Mouse (Mus musculus) kidney, embryonic 14.5 days (tissue): ENCODE data around the gene Dusp10. TPM values are rescaled to one million over a fixed set of nuclear protein-coding genes. Genes with fewer than 3 reads are reported as not detected.

Experiments used
- ATAC-seq: fragments of 200-750 bp; cut with Nextera tagmentation; 2 replicates; pipeline ENCODE4 v1.8.0; 2017; ENCODE audit warnings: moderate number of reproducible peaks, mild to moderate bottlenecking, moderate TSS enrichment, moderate library complexity; ENCODE audit not compliant: low FRiP score, low TSS enrichment
- H3K27ac ChIP-seq: fragments of 300-500 bp; sonication (generic); 2 replicates; pipeline ENCODE4 v1.5.1; 2014; ENCODE audit warnings: low read depth, mild to moderate bottlenecking, low read length, moderate library complexity, mixed read lengths
- H3K27me3 ChIP-seq: fragments of 300-500 bp; sonication (generic); 2 replicates; pipeline ENCODE4 v1.6.1; 2014; ENCODE audit warnings: mild to moderate bottlenecking, low read length; ENCODE audit not compliant: control insufficient read depth, insufficient read depth
- H3K36me3 ChIP-seq: fragments of 300-500 bp; sonication (generic); 2 replicates; pipeline ENCODE4 v1.6.1; 2014; ENCODE audit warnings: low read length, mixed read lengths; ENCODE audit not compliant: control insufficient read depth, insufficient read depth
- H3K4me1 ChIP-seq: fragments of 300-500 bp; sonication (generic); 2 replicates; pipeline ENCODE4 v1.6.1; 2014; ENCODE audit warnings: low read length, mixed read lengths; ENCODE audit not compliant: control insufficient read depth, insufficient read depth
- H3K4me2 ChIP-seq: fragments of 300-500 bp; sonication (generic); replicated peaks from 2 replicates; pipeline ENCODE4 v1.6.1; 2014; ENCODE audit warnings: low read depth, mild to moderate bottlenecking, low read length
- H3K4me3 ChIP-seq: fragments of 300-500 bp; sonication (generic); 2 replicates; pipeline ENCODE4 v1.5.1; 2014; ENCODE audit warnings: mild to moderate bottlenecking, low read length
- H3K9ac ChIP-seq: fragments of 300-500 bp; sonication (generic); 2 replicates; pipeline ENCODE4 v1.6.1; 2014; ENCODE audit warnings: low read depth, mild to moderate bottlenecking, low read length, moderate library complexity
- H3K9me3 ChIP-seq: fragments of 300-500 bp; sonication (generic); 2 replicates; pipeline ENCODE4 v1.6.1; 2016; ENCODE audit warnings: low read length; ENCODE audit not compliant: control insufficient read depth
- WGBS: fragments of 180-500 bp; shearing (Covaris S2); extraction: QIAGEN DNeasy Blood & Tissue Kit; methylation state at CpG from one replicate; pipeline ENCODE4 v1.1.7; 2014; 5-methylcytosine and 5-hydroxymethylcytosine counted together
- polyA plus RNA-seq: library from polyadenylated mRNA; unstranded; fragments of >200 nt; fragmentation: Nextera tagmentation; extraction: Ambion mirVana; gene quantifications from 2 replicates; pipeline ENCODE4 v1.2.1, GENCODE M21; 2014

Gene Dusp10
- polyA plus RNA-seq, 1 experiment from 2014 or later = 5.9 TPM

- Histone ChIP-seq H3K4me2 (no peak overlapping the region), H3K9ac (no peak overlapping the region), H3K36me3 (no peaks in the 10 kb centered on the region; the same call in 1 of the 2 replicates), H3K27ac (no peak overlapping the region), H3K27me3 (no peaks in the 10 kb centered on the region), H3K4me3 (no peak overlapping the region), H3K4me1 (no peaks in the 10 kb centered on the region), H3K9me3 (no peaks in the 10 kb centered on the region)
- ATAC-seq = no peak
- 94% methylated on average over 18 of the region's 18 CpGs for WGBS
Observed at GRCm38 (mm10) chr1:184067704-184068558, 54.8 kb downstream of the Dusp10 start.

- WGBS = 94% methylated on average over 12 of the region's 12 CpGs
- no peak overlapping the region for H3K4me3 ChIP-seq
Observed at GRCm38 (mm10) chr1:184068971-184069370, 55.9 kb downstream of the Dusp10 start.

GRCm38 (mm10) chr1:184076065-184076464 lies 63.0 kb downstream of the Dusp10 start:
- 86% methylated on average over 6 of the region's 6 CpGs for WGBS
- ATAC-seq = no peak

More at GRCm38 (mm10) chr1:184068971-184069370, 55.9 kb downstream of the Dusp10 start:
- Histone ChIP-seq H3K27me3 (no peaks in the 10 kb centered on the region), H3K4me2 (no peak overlapping the region), H3K4me1 (no peaks in the 10 kb centered on the region), H3K36me3 (no peaks in the 10 kb centered on the region; the same call in 1 of the 2 replicates), H3K27ac (no peak overlapping the region), H3K9ac (no peak overlapping the region), H3K9me3 (no peaks in the 10 kb centered on the region)
- ATAC-seq = no peak

GRCm38 (mm10) chr1:184076756-184077155 lies 63.7 kb downstream of the Dusp10 start:
- no peak overlapping the region for H3K4me2 ChIP-seq
- H3K9ac ChIP-seq = no peak overlapping the region
- H3K27ac ChIP-seq = no peak overlapping the region; the same call in 1 of the 2 replicates
- H3K4me1 ChIP-seq = peaks cover 3% of the 10 kb centered on the region; the same call in 1 of the 2 replicates
- no peaks in the 10 kb centered on the region for H3K27me3 ChIP-seq
- H3K9me3 ChIP-seq = no peaks in the 10 kb centered on the region
- H3K36me3 ChIP-seq = no peaks in the 10 kb centered on the region
- ATAC-seq = no peak
- WGBS = 70% methylated on average over 2 of the region's 2 CpGs
- H3K4me3 ChIP-seq = no peak overlapping the region

More at GRCm38 (mm10) chr1:184076065-184076464, 63.0 kb downstream of the Dusp10 start:
- Histone ChIP-seq H3K4me2 (no peak overlapping the region), H3K27me3 (no peaks in the 10 kb centered on the region), H3K4me1 (peaks cover 3% of the 10 kb centered on the region; the same call in 1 of the 2 replicates), H3K36me3 (no peaks in the 10 kb centered on the region), H3K9ac (no peak overlapping the region), H3K9me3 (no peaks in the 10 kb centered on the region), H3K27ac (no peak overlapping the region), H3K4me3 (no peak overlapping the region)

- Histone ChIP-seq H3K36me3 (no peaks in the 10 kb centered on the region), H3K9ac (no peak overlapping the region), H3K27ac (no peak overlapping the region), H3K4me3 (no peak overlapping the region), H3K9me3 (no peaks in the 10 kb centered on the region), H3K27me3 (no peaks in the 10 kb centered on the region), H3K4me2 (no peak overlapping the region), H3K4me1 (peaks cover 3% of the 10 kb centered on the region; the same call in 1 of the 2 replicates)
- WGBS = 95% methylated on average over 3 of the region's 3 CpGs
- no peak for ATAC-seq
Observed at GRCm38 (mm10) chr1:184079304-184079703, 66.2 kb downstream of the Dusp10 start.

- H3K27ac ChIP-seq = no peak overlapping the region
- no peak overlapping the region for H3K9ac ChIP-seq
- H3K9me3 ChIP-seq = no peaks in the 10 kb centered on the region
- WGBS = 73% methylated on average over 3 of the region's 3 CpGs
- no peak for ATAC-seq
- no peak overlapping the region for H3K4me2 ChIP-seq
- no peaks in the 10 kb centered on the region for H3K36me3 ChIP-seq
- no peak overlapping the region for H3K4me3 ChIP-seq
- H3K4me1 ChIP-seq = no peaks in the 10 kb centered on the region
- no peaks in the 10 kb centered on the region for H3K27me3 ChIP-seq
Observed at GRCm38 (mm10) chr1:184082661-184083060, 69.6 kb downstream of the Dusp10 start.

GRCm38 (mm10) chr1:184083166-184083565 lies 70.1 kb downstream of the Dusp10 start:
- Histone ChIP-seq H3K36me3 (no peaks in the 10 kb centered on the region), H3K4me1 (no peaks in the 10 kb centered on the region), H3K9me3 (no peaks in the 10 kb centered on the region), H3K27me3 (no peaks in the 10 kb centered on the region), H3K4me3 (no peak overlapping the region), H3K9ac (no peak overlapping the region), H3K4me2 (no peak overlapping the region), H3K27ac (no peak overlapping the region)
- 85% methylated on average over 7 of the region's 7 CpGs for WGBS
- ATAC-seq = no peak

- H3K9me3 ChIP-seq = no peaks in the 10 kb centered on the region
- no peak overlapping the region for H3K27ac ChIP-seq
- no peak for ATAC-seq
- no peak overlapping the region for H3K4me2 ChIP-seq
- no peaks in the 10 kb centered on the region for H3K36me3 ChIP-seq
- H3K4me3 ChIP-seq = no peak overlapping the region
- H3K4me1 ChIP-seq = no peaks in the 10 kb centered on the region
- H3K9ac ChIP-seq = no peak overlapping the region
- H3K27me3 ChIP-seq = no peaks in the 10 kb centered on the region
- 90% methylated on average over 3 of the region's 3 CpGs for WGBS
Observed at GRCm38 (mm10) chr1:184084961-184085360, 71.9 kb downstream of the Dusp10 start.

GRCm38 (mm10) chr1:184090515-184090914 lies 77.4 kb downstream of the Dusp10 start:
- 41% methylated on average over 6 of the region's 6 CpGs for WGBS
- H3K36me3 ChIP-seq = no peaks in the 10 kb centered on the region

More at GRCm38 (mm10) chr1:184090515-184090914, 77.4 kb downstream of the Dusp10 start:
- Histone ChIP-seq H3K27ac (no peak overlapping the region), H3K27me3 (no peaks in the 10 kb centered on the region), H3K9me3 (no peaks in the 10 kb centered on the region), H3K9ac (no peak overlapping the region), H3K4me1 (no peaks in the 10 kb centered on the region), H3K4me3 (no peak overlapping the region), H3K4me2 (no peak overlapping the region)
- ATAC-seq = no peak
